Mouse (Mus musculus) small intestine, adult 2 months (tissue): ENCODE measurements around the gene Tubgcp5. TPM values are rescaled to one million over a fixed set of nuclear protein-coding genes. Genes with fewer than 3 reads are reported as not detected.

Experiments used
- H3K27ac ChIP-seq: fragments of 200-500 bp; 2 replicates; pipeline ENCODE4 v1.5.1; 2012; ENCODE audit warnings: low read depth, low read length, control low read depth, inconsistent platforms; ENCODE audit not compliant: insufficient read depth
- H3K27me3 ChIP-seq: fragments of 200-500 bp; 2 replicates; pipeline ENCODE4 v1.6.1; 2012; ENCODE audit warnings: mild to moderate bottlenecking, moderate library complexity, low read length, inconsistent platforms; ENCODE audit not compliant: control insufficient read depth, insufficient read depth
- H3K36me3 ChIP-seq: fragments of 200-500 bp; 2 replicates; pipeline ENCODE4 v1.6.1; 2012; ENCODE audit warnings: mild to moderate bottlenecking, low read length, control low read depth, inconsistent platforms; ENCODE audit not compliant: control insufficient read depth, insufficient read depth
- H3K4me1 ChIP-seq: fragments of 200-500 bp; 2 replicates; pipeline ENCODE4 v1.6.1; 2012; ENCODE audit warnings: low read length, inconsistent platforms, mixed read lengths; ENCODE audit not compliant: control insufficient read depth, insufficient read depth, insufficient read length
- H3K4me3 ChIP-seq: fragments of 200-500 bp; 2 replicates; pipeline ENCODE4 v1.5.1; 2012; ENCODE audit warnings: low read depth, mild to moderate bottlenecking, control low read depth, inconsistent platforms, low read length, moderate library complexity
- CTCF ChIP-seq: fragments of 200-500 bp; IDR thresholded peaks from 2 replicates; pipeline ENCODE4 v1.5.1; 2012; ENCODE audit warnings: low read depth, mild to moderate bottlenecking, control low read depth, inconsistent platforms, low read length, moderate library complexity, mixed read lengths; ENCODE audit not compliant: insufficient replicate concordance, insufficient read length; ENCODE audit errors: extremely low read depth
- POLR2A ChIP-seq: fragments of 200-500 bp; IDR thresholded peaks from 2 replicates; pipeline ENCODE4 v1.6.1; 2012; ENCODE audit warnings: low read depth, mild to moderate bottlenecking, control low read depth, inconsistent platforms, low read length, moderate library complexity
- WGBS: fragments of 180-500 bp; shearing (Covaris S2); methylation state at CpG from one replicate; pipeline ENCODE4 v1.1.7; 2018; 5-methylcytosine and 5-hydroxymethylcytosine counted together
- polyA plus RNA-seq: library from polyadenylated mRNA; depleted of rRNA; stranded (reverse); fragments of >200 nt; gene quantifications from 2 replicates; pipeline ENCODE4 v1.2.3, GENCODE M21; 2012; rRNA removed

Tubgcp5 gene
- polyA plus RNA-seq, 1 experiment = 0.67 TPM

- no peak overlapping the region for H3K4me3 ChIP-seq
- no peaks in the 10 kb centered on the region for H3K4me1 ChIP-seq
- no peak for TF ChIP-seq CTCF
- TF ChIP-seq POLR2A = no peak
- no peaks in the 10 kb centered on the region for H3K27me3 ChIP-seq
- 91% methylated on average over 9 of the region's 9 CpGs for WGBS
- no peak overlapping the region for H3K27ac ChIP-seq
- H3K36me3 ChIP-seq = peaks cover 60% of the 10 kb centered on the region
Observed at GRCm38 (mm10) chr7:55880882-55881281, 86.9 kb downstream of the Tubgcp5 start.

Other genes with a start within 250 kb of the Tubgcp5 start
- 1.2 and 1.5 TPM in 2 replicates for gene Siglech, start 26.0 kb upstream of the Tubgcp5 start, polyA plus RNA-seq
- gene Cyfip1, start 47.6 kb downstream of the Tubgcp5 start, polyA plus RNA-seq = 16.1 and 37.9 TPM in 2 replicates
- gene Nipa2, start 168.3 kb downstream of the Tubgcp5 start, polyA plus RNA-seq = 28.3 and 44.3 TPM in 2 replicates
- gene Nipa1, start 225.8 kb downstream of the Tubgcp5 start, polyA plus RNA-seq = 1.1 and 1.3 TPM in 2 replicates